Mouse (Mus musculus): ENCODE data around the gene Fancb. TPM values are rescaled to one million over a fixed set of nuclear protein-coding genes. Genes with fewer than 3 reads are reported as not detected.

Fancb gene
- polyA plus RNA-seq, 1 experiment = 0.70 TPM

DNA sequence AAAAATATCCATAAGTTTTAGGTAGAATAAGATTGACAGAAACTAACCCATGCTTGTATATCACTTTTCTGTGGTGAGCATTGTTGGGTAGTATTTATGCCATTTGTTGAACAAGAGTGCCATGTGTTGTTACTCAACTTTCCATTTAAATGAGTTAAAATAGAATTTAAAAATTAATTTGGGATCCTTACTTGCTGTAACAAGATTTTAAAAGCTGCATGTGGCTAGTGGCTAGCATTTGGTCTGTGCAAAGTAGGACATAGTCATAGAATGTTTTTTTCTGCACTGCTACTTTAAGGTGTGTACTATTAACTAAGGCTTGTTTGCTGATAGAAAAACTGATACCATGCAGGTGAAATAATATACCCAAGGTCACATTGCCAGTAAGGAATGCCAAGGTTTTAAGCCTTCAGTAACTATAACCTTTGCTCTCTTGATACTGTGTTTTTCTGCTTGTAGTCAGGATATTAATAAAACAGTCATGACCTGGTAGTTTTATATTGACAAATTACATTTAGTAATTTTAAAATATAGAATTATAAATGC is 24.5 kb downstream of the Fancb start, which contains the start of gene Gm17604:
Gene Gm17604 (minus strand): TSS at position 51 of the 546 bp plus-strand sequence.
- TF ChIP-seq POLR2A (IDR thresholded peaks at IDR 0.05; ENCODE audit: insufficient read length, low read depth) (no peak), REST (IDR thresholded peaks at IDR 0.05; ENCODE audit: insufficient read depth, insufficient read length) (no peak), MYOG (IDR thresholded peaks at IDR 0.05; ENCODE audit: control insufficient read depth in 1 of 3, insufficient read depth in 1 of 3, insufficient read length in 2 of 3, low read depth in 2 of 3) (no peak), POLR2AphosphoS2 (IDR thresholded peaks at IDR 0.05; ENCODE audit: insufficient read length, low read depth) (no peak), TCF12 (IDR thresholded peaks at IDR 0.05; ENCODE audit: insufficient read depth, poor library complexity, severe bottlenecking) (no peak), TCF3 (IDR thresholded peaks at IDR 0.05; ENCODE audit: insufficient read length, low read depth) (no peak), USF1 (IDR thresholded peaks at IDR 0.05; ENCODE audit: low read depth) (no peak), MAX (IDR thresholded peaks at IDR 0.05; ENCODE audit: low read depth) (no peak), CEBPB (IDR thresholded peaks at IDR 0.05; ENCODE audit: insufficient read depth, poor library complexity, severe bottlenecking) (no peak), MYOD1 (IDR thresholded peaks at IDR 0.05; ENCODE audit: control insufficient read depth in 1 of 3, insufficient read length in 2 of 3, low read depth in 2 of 3) (no peak), SRF (IDR thresholded peaks at IDR 0.05; ENCODE audit: control insufficient read depth, insufficient read length, low read depth) (no peak), E2F4 (IDR thresholded peaks at IDR 0.05; ENCODE audit: insufficient read depth) (no peak)

More for the DNA sequence above, 24.5 kb downstream of the Fancb start, which contains the start of gene Gm17604:
- no peaks in the 10 kb centered on the region for H3K27me3 ChIP-seq (ENCODE audit: control insufficient read depth, insufficient read depth, insufficient read length)
- no peaks in the 10 kb centered on the region for H3K36me3 ChIP-seq (ENCODE audit: control insufficient read depth, insufficient read depth)
- no peaks in the 10 kb centered on the region for H3K79me2 ChIP-seq (ENCODE audit: control insufficient read depth, insufficient read depth)
- H3K4me2 ChIP-seq (ENCODE audit: low read depth) = no peak within 1 kb of the TSS
- H3ac ChIP-seq (ENCODE audit: control insufficient read depth, insufficient read length) = no peak within 1 kb of the TSS
- no peak within 1 kb of the TSS for H3K4me3 ChIP-seq

Other genes starting within 250 kb of the Fancb start
- gene Mospd2, start 217 bp upstream of the Fancb start, polyA plus RNA-seq (2012; fragmentation: generic; extraction: Trizol) = 4.9 TPM
- gene Gm17604, start 24.2 kb downstream of the Fancb start, polyA plus RNA-seq (2012; fragmentation: generic; extraction: Trizol) = not detected